Mouse (Mus musculus) heart, postnatal 36 days (tissue): ENCODE data around the gene Dcaf4. TPM values are rescaled to one million over a fixed set of nuclear protein-coding genes. Genes with fewer than 3 reads are reported as not detected.

ENCODE experiments used
- DNase-seq, 2 experiments: peaks; one replicate each; pipeline ENCODE4 v3.0.0; 2021 to 2022
- intact Hi-C: fragments of 180-260 bp; cut with DNase I; formaldehyde crosslinking; loops from one replicate; pipeline ENCODE4 v1.15.1; 2025
- total RNA-seq, 2 experiments: library from RNA; stranded (reverse); gene quantifications; 2 replicates each; pipeline ENCODE4 v1.2.3; 2021

The Dcaf4 gene
- 10 to 100 TPM; 14.8 to 17.7 TPM for total RNA-seq

- peak; percentile 94 to 97 for DNase-seq
- intact Hi-C loops = loop anchor here (2.0 kb wide), 1 partner anchor 32 kb away; no protein-coding TSS in a partner anchor
These were observed at the start of gene Dcaf4 for GRCm38 (mm10) chr12:83520311-83520890. Gene Dcaf4, plus strand, starts transcription at chr12:83520466.

DNA sequence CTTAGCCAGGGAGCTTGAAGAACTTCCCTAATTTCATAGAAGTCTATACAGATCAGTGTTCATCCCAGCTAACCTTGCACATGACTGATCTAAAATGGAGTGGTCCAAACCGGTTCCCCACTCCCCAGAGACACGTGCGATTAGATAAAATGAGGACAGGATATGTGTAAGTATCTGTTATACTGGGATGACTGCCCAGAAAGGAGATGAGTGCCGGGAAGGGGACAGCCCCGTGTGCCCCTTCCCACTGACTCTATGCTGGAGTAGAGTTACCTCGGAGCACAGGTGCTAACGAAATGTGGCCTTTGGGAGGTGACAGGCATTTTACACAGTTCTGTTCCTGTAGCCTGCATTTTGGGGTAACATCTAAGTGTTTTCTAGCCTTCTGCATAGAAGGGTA is 48.5 kb upstream of the Dcaf4 start:
- intact Hi-C loops = no loop called here
- DNase-seq = no peak

GRCm38 (mm10) chr12:83473987-83474600 is 46.2 kb upstream of the Dcaf4 start:
- intact Hi-C loops = no loop called here
- no peak for DNase-seq

DNA sequence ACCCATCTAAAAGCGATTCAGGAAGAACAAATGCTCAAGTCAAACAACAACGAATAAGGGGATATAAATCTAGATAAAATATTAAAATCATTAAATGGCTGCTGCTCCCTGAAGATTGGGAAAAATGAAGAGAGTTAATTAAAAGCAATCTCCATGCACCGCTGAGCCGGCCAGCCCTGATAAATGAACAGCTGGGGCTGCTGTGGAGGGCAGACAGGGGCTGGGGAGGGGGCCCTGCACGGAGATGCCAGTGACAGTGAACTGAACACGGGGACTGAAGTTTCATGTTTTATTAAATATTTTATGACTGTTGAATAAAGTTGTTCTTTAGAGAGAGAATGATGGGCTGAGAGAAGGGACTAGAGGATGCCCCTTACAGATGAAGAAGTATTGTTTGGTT is 44.8 kb upstream of the Dcaf4 start:
- intact Hi-C loops = no loop called here
- DNase-seq = no peak

DNA sequence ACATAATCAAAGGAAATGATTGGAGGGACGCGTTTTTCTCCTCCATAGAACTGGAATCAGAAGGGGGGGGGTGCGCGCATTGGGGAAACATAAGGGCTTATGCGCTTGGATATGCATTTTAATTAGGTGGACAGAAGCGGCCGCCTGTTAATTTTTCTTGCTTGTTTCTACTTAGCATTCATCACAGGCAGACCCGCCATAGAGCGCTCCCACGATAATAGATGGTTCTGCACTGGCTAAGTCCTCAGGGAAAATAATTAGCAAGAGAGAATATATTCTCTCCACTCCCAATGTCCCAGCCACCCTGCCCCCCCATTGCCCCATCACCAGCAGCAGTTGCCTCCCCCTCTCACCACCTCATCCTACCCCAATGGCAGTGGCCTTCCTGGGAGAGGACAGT is 44.0 kb upstream of the Dcaf4 start:
- intact Hi-C loops = no loop called here
- DNase-seq = no peak

DNA sequence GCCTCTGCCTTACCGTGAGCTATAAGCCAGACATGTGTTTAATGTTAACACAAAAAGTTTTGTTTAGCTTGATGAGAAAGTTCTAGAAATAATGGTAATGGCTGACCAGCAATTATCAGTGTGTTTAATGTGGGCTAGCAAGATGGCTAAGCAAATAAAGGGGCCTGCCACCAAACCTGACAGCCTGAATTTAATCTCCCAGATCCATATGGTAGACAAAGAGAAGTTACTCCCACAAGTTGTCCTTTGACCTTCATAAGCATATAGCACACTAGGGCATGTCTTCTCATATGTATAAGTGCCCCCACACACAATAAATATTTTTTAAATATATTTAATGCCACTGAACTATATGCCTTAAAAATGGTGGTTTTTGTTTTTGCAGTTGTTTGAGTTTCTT is 41.1 kb upstream of the Dcaf4 start:
- intact Hi-C loops = no loop called here
- no peak for DNase-seq

- DNase-seq = no peak
- intact Hi-C loops = no loop called here
These were observed 40.4 kb upstream of the Dcaf4 start for GRCm38 (mm10) chr12:83479818-83480401.

GRCm38 (mm10) chr12:83481439-83481838 is 38.8 kb upstream of the Dcaf4 start:
- DNase-seq = no peak
- intact Hi-C loops = no loop called here

- intact Hi-C loops = no loop called here
- DNase-seq = no peak
These were observed 36.6 kb upstream of the Dcaf4 start for GRCm38 (mm10) chr12:83483653-83484052.

- no peak for DNase-seq
- intact Hi-C loops = loop anchor here (5.0 kb wide), 1 partner anchor 118 kb away; no protein-coding TSS in a partner anchor
These were observed 35.2 kb upstream of the Dcaf4 start for GRCm38 (mm10) chr12:83484855-83485745.

- DNase-seq = peak; percentile 29 to 49
These were observed 34.2 kb upstream of the Dcaf4 start for GRCm38 (mm10) chr12:83485911-83486670.

DNA sequence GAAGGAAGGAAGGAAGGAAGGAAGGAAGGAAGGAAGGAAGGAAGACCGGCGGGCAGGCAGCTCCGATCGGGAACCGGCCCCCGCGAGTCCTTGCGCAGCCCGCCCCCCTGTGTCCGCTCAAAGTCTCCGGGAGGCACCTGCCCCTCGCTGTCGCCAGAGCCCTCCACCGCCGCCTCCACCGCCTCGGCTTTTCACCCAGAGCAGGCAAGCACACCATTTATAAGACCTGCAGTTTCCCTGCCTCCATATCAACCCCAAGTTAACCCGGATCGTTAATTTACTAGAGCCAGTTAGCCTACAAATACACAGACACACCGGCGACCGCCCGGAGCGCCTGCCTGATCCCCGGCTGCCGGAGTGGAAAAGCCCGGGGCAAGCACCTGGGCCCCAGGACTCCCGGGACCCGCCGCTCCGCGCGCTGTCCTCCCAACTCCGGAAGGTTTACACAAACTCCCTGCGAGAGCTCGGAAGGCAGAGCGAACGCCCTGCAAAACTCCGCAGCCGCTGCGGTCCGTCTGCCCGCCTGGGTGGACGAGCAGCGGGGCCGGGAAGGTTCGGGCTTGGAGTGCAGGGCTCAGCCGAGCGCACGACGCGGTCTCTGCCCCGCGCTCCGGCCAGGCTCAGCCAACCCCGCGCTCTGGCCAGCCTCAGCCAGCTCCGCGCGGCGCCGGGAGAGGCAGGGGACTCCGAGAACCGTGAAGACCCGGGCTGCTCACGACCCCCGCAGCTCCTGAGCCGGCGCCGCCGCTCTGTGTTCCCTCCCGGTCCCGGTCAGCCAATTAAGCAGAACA is 33.4 kb upstream of the Dcaf4 start:
- DNase-seq = peak; percentile 57 to 71
- intact Hi-C loops = loop anchor here (2.0 to 5.0 kb wide), 2 partner anchors 74 to 120 kb away; no protein-coding TSS in a partner anchor

More at GRCm38 (mm10) chr12:83485911-83486670, 34.2 kb upstream of the Dcaf4 start:
- intact Hi-C loops = loop anchor here (2.0 to 5.0 kb wide), 2 partner anchors 73 to 119 kb away; no protein-coding TSS in a partner anchor

DNA sequence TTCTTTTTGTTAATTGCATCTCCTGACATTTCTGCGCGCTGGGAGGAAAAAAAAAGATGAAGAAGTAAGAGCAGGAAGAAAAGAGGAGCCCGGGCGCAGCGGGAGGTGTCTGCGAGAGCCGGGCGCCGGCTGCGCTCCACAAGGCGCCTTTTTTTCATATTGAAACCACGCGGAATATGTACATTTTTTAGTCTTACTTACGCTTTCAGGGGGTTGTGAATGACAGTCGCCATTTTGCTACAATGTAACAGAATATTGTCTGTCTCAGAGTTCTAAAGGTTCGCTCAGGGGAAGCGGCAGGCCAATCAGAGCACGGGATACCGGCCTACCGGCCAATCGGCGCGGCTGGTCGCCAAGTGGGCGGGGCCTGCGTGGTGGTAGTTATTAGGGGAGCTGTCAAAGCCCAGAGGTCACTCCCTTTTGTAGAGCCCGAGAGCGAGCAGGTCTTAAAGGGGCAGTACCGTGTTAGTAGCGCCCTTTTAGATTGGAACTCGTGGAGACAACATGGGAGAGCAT is 32.7 kb upstream of the Dcaf4 start, which contains the start of gene Dpf3:
Dpf3 (minus strand) TSS at position 241 of the 516 bp plus-strand sequence.
- DNase-seq = peak; percentile 99 to 100
- intact Hi-C loops = loop anchor here (2.0 to 5.0 kb wide), 2 partner anchors 75 to 120 kb away; no protein-coding TSS in a partner anchor

GRCm38 (mm10) chr12:83488211-83488941 is 31.9 kb upstream of the Dcaf4 start:
- intact Hi-C loops = loop anchor here (2.0 to 5.0 kb wide), 2 partner anchors 32 to 121 kb away; partner anchors contain the start of gene Dcaf4
- DNase-seq = peak; percentile 44 to 62

DNA sequence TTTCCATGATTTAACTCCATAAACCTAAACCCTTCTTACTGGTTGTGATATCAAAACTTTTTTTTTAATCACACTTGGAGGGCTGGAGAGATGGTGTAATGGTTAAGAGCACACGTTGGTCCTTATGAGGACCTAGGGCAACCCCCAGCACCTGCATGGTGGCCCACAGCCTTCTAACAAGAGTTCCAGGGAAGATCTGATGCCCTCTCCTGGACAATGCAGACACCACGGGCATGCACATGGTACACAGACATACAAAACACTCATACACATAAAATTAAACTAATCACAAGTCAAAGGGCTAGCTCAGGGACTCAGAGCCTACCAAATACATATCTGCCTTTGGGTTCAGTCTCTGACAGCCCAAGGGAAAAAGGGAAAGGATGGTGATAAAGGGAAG is 30.5 kb upstream of the Dcaf4 start:
- no peak for DNase-seq
- intact Hi-C loops = loop anchor here (2.0 to 5.0 kb wide), 2 partner anchors 31 to 122 kb away; partner anchors contain the start of gene Dcaf4

DNA sequence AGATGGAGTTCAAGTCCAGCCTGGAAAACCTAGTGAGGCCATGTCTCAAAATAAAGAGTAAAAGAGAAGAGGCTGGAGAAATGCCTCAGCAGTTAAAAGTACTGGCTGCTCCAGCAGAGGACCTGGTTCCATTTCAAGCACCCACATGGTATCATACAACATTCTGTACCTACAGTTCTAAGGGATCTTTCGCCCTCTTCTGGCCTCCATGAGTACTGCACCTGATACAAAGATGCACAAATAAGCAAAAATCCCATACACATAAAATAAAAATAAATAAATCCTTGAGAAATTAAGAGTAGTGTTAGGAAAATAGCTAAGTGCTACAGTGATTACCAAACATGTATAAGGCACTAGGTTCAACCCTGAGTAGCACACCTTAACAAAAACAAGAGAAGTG is 28.7 kb upstream of the Dcaf4 start:
- intact Hi-C loops = no loop called here
- no peak for DNase-seq

- intact Hi-C loops = no loop called here
- no peak for DNase-seq
These were observed 27.5 kb upstream of the Dcaf4 start for GRCm38 (mm10) chr12:83492808-83493207.

DNA sequence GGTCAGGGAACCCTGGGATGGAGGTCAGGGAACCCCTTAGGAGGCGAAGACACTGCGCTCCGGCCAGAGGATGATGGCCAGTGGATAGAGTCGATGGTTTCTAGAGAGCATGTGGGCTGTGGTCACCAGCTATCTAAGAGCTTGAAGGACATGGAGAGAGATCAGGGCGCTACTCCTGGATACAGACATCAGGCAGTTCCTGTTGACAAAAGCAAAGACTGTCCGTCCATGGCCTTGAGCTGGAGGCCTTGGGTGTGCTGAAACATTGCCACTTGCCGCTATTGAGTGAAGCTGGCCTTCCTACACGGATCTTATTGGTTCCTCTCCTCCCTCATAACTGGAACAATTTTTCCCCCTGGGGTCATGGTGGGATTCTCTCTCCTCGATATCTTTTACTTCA is 26.1 kb upstream of the Dcaf4 start:
- intact Hi-C loops = no loop called here
- no peak for DNase-seq
